Mouse (Mus musculus): ENCODE results near the gene Lgr6.

- TF ChIP-seq CTCF (conservative IDR thresholded peaks at IDR 0.05; ENCODE audit: low read length) (no peak), NANOG (IDR thresholded peaks at IDR 0.05; ENCODE audit: borderline replicate concordance, low read length) (no peak), POU5F1 (IDR thresholded peaks at IDR 0.05; ENCODE audit: borderline replicate concordance, low read length) (no peak)
Observed at GRCm38 (mm10) chr1:135124573-135125363, 19.7 kb upstream of the Lgr6 start.

Data from E14TG2a.4 (cell line).